Mouse (Mus musculus): ENCODE data around the gene 3110082J24Rik.

DNA sequence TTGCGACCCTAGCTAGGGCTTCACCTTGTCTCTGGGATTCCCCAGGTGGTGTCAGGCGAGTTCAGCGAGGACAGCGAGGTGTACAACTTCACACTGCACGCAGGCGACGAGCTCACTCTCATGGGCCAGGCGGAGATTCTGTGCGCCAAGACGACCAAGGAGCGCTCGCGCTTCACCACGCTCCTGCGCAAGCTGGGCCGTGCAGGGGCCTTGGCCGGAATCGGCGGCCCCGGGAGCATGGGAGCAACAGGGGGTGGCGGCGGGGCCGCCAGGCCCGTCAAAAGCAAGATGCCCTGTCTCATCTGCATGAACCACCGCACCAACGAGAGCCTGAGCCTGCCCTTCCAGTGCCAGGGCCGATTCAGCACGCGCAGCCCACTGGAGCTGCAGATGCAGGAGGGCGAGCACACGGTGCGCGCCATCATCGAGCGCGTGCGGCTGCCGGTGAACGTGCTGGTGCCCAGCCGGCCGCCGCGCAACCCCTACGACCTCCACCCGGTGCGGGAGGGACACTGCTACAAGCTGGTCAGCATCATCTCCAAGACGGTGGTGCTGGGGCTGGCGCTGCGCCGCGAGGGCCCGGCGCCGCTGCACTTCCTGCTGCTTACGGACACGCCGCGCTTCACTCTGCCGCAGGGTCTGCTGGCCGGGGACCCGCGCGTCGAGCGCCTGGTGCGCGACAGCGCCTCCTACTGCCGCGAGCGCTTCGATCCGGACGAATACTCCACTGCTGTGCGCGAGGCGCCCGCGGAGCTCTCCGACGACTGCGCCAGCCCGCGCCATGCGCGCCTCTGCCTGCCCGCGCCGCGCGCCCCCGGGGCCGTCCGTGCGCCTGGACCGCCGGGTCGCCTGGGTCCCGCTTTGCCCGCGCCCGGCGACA, 8.2 kb upstream of the 3110082J24Rik start:
- no peak for TF ChIP-seq CTCF (IDR thresholded peaks at IDR 0.05; ENCODE audit: insufficient read depth, low read length)
- no peak for TF ChIP-seq POLR2A (IDR thresholded peaks at IDR 0.05; ENCODE audit: borderline replicate concordance, extremely low read depth, low read depth, low read length)
